Mouse (Mus musculus) bone marrow, adult 2 months (tissue): ENCODE results near the gene Kif22.

Source experiments
- CTCF ChIP-seq: fragments of 200-500 bp; IDR thresholded peaks from 2 replicates; pipeline ENCODE4 v1.5.1; 2011; ENCODE audit warnings: low read length, control low read depth; ENCODE audit not compliant: control insufficient read depth, insufficient read depth
- POLR2A ChIP-seq: fragments of 200-500 bp; IDR thresholded peaks from 2 replicates; pipeline ENCODE4 v1.6.1; 2011; ENCODE audit warnings: low read depth, mild to moderate bottlenecking, control low read depth, low read length, borderline replicate concordance; ENCODE audit not compliant: control insufficient read depth

DNA sequence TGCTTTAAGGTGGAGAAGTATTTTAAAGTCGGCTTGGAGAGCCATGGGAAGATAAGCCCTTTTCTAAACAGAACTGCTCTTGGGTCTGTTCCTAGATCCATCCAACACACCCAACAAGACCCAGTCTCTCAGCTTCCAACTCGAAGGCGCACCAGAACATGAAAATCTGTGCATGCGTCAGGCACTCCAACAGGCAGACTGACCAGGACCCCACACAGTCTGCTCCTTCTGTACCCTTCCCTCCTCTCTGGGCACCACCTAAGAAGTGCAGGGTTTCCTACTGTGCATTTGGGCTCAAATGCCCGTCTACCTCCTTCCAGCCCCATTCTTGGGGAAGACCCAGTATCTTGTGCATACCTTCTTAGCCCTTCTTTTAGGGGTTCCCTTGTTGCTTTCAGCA is 21.8 kb downstream of the Kif22 start:
- TF ChIP-seq CTCF (no peak), POLR2A (no peak)
